Mouse (Mus musculus): ENCODE measurements around the gene Ttyh2.

The Ttyh2 gene

GRCm38 (mm10) chr11:114732890-114733289 lies 57.7 kb downstream of the Ttyh2 start:
- TF ChIP-seq GATA4 (IDR thresholded peaks at IDR 0.05; ENCODE audit: insufficient replicate concordance, low read length): no peak

DNA sequence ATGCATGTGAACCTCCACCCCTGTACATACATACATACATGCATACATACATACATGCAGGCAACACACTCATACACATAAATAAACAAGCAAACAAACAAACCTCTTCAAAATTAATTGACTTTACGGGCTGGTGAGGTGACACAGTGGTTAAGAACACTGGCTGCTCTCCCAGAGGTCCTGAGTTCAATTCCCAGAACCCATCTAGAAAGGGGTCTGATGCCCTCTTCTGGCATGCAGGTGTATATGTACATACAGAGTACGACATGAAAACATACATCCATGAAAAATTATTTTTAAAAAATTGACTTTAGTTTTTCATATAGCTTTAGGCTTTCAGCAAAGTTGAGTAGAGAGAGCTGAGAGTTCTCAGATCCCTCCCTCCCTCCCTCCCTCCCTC lies 60.9 kb downstream of the Ttyh2 start:
- no peak for TF ChIP-seq GATA4 (IDR thresholded peaks at IDR 0.05; ENCODE audit: insufficient replicate concordance, low read length)

- no peak for TF ChIP-seq GATA4 (IDR thresholded peaks at IDR 0.05; ENCODE audit: insufficient replicate concordance, low read length)
These were observed 61.8 kb downstream of the Ttyh2 start for GRCm38 (mm10) chr11:114736913-114737624.

GRCm38 (mm10) chr11:114740598-114740997 lies 65.4 kb downstream of the Ttyh2 start:
- TF ChIP-seq GATA4 (IDR thresholded peaks at IDR 0.05; ENCODE audit: insufficient replicate concordance, low read length): no peak

DNA sequence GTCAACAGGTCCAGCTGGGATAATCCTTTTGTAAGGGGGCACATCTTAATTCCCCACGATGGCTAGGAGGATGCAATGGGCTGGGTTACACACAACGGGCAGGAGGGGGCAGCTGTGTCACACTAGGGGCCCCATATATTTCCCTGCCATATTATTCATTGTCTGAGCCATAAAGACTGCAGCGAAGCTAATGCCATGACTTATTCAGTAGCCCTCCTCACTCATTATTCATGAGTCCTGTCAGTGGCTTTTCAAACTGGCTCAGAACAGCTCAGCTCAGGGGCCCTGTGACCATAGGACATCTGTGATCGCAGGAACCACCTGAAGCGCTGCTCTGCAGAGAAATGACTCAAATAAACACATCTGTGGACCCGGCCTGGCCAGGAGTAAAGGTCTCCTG lies 66.2 kb downstream of the Ttyh2 start:
- no peak for TF ChIP-seq GATA4 (IDR thresholded peaks at IDR 0.05; ENCODE audit: insufficient replicate concordance, low read length)

GRCm38 (mm10) chr11:114745134-114745533 lies 69.9 kb downstream of the Ttyh2 start:
- no peak for TF ChIP-seq GATA4 (IDR thresholded peaks at IDR 0.05; ENCODE audit: insufficient replicate concordance, low read length)

DNA sequence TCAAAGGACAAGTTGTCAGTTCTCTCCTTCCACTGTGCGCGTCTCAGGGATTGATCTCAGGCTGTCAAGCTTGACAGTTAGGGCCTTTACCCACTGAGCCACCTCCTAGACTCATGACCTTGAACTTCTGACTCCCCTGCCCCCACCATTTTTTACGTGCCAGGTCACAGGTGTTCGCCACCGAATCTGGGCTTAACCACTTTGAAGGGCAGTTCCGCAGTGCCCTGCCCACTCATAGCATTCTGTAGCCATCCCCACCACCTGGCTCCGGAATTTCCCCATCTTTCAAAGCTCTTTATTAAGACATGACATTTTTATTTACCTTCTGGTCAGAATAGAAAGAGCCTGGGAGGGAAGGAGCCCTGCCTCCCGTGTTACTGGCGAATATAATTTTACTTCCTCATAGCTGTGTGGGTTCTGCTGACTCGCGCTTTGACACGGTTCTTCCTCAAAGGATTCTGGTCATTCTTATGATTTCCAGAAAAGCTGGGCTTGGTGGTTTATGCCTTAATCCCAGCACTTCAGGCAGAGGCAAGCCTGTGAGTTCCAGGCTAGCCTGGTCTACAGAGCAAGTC lies 72.4 kb downstream of the Ttyh2 start:
- no peak for TF ChIP-seq GATA4 (IDR thresholded peaks at IDR 0.05; ENCODE audit: insufficient replicate concordance, low read length)

DNA sequence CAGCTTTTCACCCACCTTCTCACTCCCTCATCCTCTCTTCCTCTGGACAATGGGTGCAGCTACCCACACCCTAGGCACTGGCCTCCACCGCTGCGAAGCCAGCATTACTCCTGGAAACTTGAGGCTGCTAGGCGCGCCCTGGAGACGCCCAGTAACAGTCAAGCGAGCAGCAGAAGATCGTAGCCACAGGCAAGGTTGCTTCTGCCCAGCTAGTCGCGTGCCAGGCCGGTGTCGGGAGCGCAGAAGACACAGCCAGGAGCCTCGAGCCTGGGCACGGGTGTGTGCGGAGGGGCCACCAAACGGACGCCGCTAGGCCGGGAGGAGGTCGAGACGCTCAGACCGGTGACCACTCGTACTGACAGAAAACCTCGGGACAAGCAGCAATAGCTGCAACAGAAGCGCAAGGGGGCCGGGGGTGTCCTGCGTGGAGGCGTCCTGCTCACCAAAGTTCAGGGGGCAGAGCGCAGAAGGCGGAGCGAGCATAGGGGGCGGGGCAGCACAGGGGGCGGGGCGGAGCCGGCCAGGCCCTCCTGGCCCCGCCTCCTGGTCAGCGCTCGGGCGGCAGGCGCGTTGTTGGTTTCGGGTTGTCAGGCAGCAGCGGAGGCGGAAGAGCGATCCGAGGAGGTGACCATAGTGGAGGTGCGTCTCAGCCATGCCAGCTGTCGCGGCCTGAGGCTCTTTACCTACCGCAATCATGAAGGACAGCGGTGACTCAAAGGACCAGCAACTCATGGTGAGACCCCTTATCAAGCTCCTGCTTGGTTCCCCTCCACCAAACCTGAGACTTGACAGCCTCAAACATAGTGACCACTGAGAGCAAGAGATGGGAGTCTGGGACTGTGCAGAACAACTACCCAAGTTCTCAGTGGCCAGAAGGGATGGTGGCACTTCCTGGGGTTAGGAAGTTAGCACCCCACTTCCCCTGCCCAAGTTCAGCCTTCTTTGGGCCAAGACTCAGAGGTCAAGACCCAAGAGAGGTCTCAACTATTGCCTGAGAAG lies 89.9 kb downstream of the Ttyh2 start, which contains the start of gene Kif19a:
Gene Kif19a (plus strand): TSS at position 569 of the 999 bp plus-strand sequence.
- TF ChIP-seq GATA4 (IDR thresholded peaks at IDR 0.05; ENCODE audit: insufficient replicate concordance, low read length): no peak

GRCm38 (mm10) chr11:114769911-114770310 lies 94.7 kb downstream of the Ttyh2 start:
- no peak for TF ChIP-seq GATA4 (IDR thresholded peaks at IDR 0.05; ENCODE audit: insufficient replicate concordance, low read length)

Data from liver, adult (tissue).